Mouse (Mus musculus) T-helper 1 cell (primary cell): ENCODE measurements at regions not wholly inside any gene's neighbourhood (a gene's known extent, or its start where the extent isn't known, plus 50 kb on each side); places are given as distances from the start of the nearest gene placed in this dataset.

ENCODE experiments used
- in situ Hi-C: fragments of 300-600 bp; cut with MboI, MseI; formaldehyde crosslinking; loops from one replicate; pipeline ENCODE4 v1.15.1; 2025; ENCODE audit warnings: high pct_unique_total_duplicates

GRCm38 (mm10) chr9:41768316-41768715, 355.8 kb downstream of the Sorl1 start:
- in situ Hi-C loops, result no loop called here

- in situ Hi-C loops, result no loop called here
Observed at GRCm38 (mm10) chr9:41766533-41766920, 357.6 kb downstream of the Sorl1 start.

GRCm38 (mm10) chr9:41765816-41766532, 358.1 kb downstream of the Sorl1 start:
- in situ Hi-C loops, result no loop called here

- in situ Hi-C loops, result no loop called here
Observed at GRCm38 (mm10) chr9:41761050-41761576, 363.0 kb downstream of the Sorl1 start.

- in situ Hi-C loops, result no loop called here
Observed at GRCm38 (mm10) chr9:41754434-41755002, 369.6 kb downstream of the Sorl1 start.

GRCm38 (mm10) chr9:41745979-41746647, 378.0 kb downstream of the Sorl1 start:
- in situ Hi-C loops, result no loop called here

- in situ Hi-C loops, result no loop called here
Observed at GRCm38 (mm10) chr9:41741500-41741899, 382.6 kb downstream of the Sorl1 start.

GRCm38 (mm10) chr9:41740536-41740935, 383.6 kb downstream of the Sorl1 start:
- in situ Hi-C loops, result no loop called here

- in situ Hi-C loops, result no loop called here
Observed at GRCm38 (mm10) chr9:41737671-41738070, 386.4 kb downstream of the Sorl1 start.

- in situ Hi-C loops, result no loop called here
Observed at GRCm38 (mm10) chr9:41736881-41737280, 387.2 kb downstream of the Sorl1 start.

GRCm38 (mm10) chr9:41736234-41736859, 387.8 kb downstream of the Sorl1 start:
- in situ Hi-C loops, result no loop called here

- in situ Hi-C loops, result no loop called here
Observed at GRCm38 (mm10) chr9:41735448-41736233, 388.5 kb downstream of the Sorl1 start.

GRCm38 (mm10) chr9:41734925-41735447, 389.1 kb downstream of the Sorl1 start:
- in situ Hi-C loops, result no loop called here

GRCm38 (mm10) chr9:41721609-41722008, 402.5 kb downstream of the Sorl1 start:
- in situ Hi-C loops, result no loop called here

- in situ Hi-C loops, result no loop called here
Observed at GRCm38 (mm10) chr9:41715231-41715630, 408.9 kb downstream of the Sorl1 start.

- in situ Hi-C loops, result no loop called here
Observed at GRCm38 (mm10) chr9:41705972-41706371, 418.1 kb downstream of the Sorl1 start.

- in situ Hi-C loops, result no loop called here
Observed at GRCm38 (mm10) chr9:41705461-41705903, 418.6 kb downstream of the Sorl1 start.

GRCm38 (mm10) chr9:41703091-41703490, 421.0 kb downstream of the Sorl1 start:
- in situ Hi-C loops, result no loop called here

- in situ Hi-C loops, result no loop called here
Observed at GRCm38 (mm10) chr9:41700683-41701082, 423.4 kb downstream of the Sorl1 start.

- in situ Hi-C loops, result no loop called here
Observed at GRCm38 (mm10) chr9:41699031-41699430, 425.1 kb downstream of the Sorl1 start.
